Mouse (Mus musculus) intestine, embryonic 14.5 days (tissue): ENCODE measurements around the gene Iqcd. TPM values are rescaled to one million over a fixed set of nuclear protein-coding genes. Genes with fewer than 3 reads are reported as not detected.
A peak's percentile ranks its signal among the peaks of the same experiment; 100 is the strongest.

Experiments
- ATAC-seq: fragments of 200-750 bp; cut with Nextera tagmentation; replicated peaks from 2 replicates; pipeline ENCODE4 v1.8.0; 2017; ENCODE audit warnings: low read depth, moderate number of reproducible peaks, moderate TSS enrichment, moderate library complexity; ENCODE audit not compliant: low FRiP score, low TSS enrichment
- DNase-seq: peaks from one replicate; pipeline ENCODE4 v3.0.0-alpha.2; 2018; ENCODE audit warnings: low spot score
- H3K27ac ChIP-seq: fragments of 300-500 bp; sonication (generic); 2 replicates; pipeline ENCODE4 v1.5.1; 2014; ENCODE audit warnings: low read depth, mild to moderate bottlenecking, control low read depth
- H3K27me3 ChIP-seq: fragments of 300-500 bp; sonication (generic); replicated peaks from 2 replicates; pipeline ENCODE4 v1.6.1; 2014; ENCODE audit warnings: low read length, control low read depth; ENCODE audit not compliant: control insufficient read depth, insufficient read depth
- H3K36me3 ChIP-seq: fragments of 300-500 bp; sonication (generic); 2 replicates; pipeline ENCODE4 v1.6.1; 2014; ENCODE audit warnings: low read length, control low read depth; ENCODE audit not compliant: control insufficient read depth, insufficient read depth
- H3K4me1 ChIP-seq: fragments of 300-500 bp; sonication (generic); replicated peaks from 2 replicates; pipeline ENCODE4 v1.6.1; 2014; ENCODE audit warnings: low read length, control low read depth, mixed read lengths; ENCODE audit not compliant: control insufficient read depth, insufficient read depth
- H3K4me2 ChIP-seq: fragments of 300-500 bp; sonication (generic); 2 replicates; pipeline ENCODE4 v1.6.1; 2014; ENCODE audit warnings: low read length
- H3K4me3 ChIP-seq: fragments of 300-500 bp; sonication (generic); 2 replicates; pipeline ENCODE4 v1.5.1; 2014; ENCODE audit warnings: low read depth, low read length, control low read depth, mixed read lengths
- H3K9ac ChIP-seq: fragments of 300-500 bp; sonication (generic); 2 replicates; pipeline ENCODE4 v1.6.1; 2014; ENCODE audit warnings: mild to moderate bottlenecking, low read length
- H3K9me3 ChIP-seq: fragments of 300-500 bp; sonication (generic); 2 replicates; pipeline ENCODE4 v1.6.1; 2016; ENCODE audit warnings: low read length, control low read depth; ENCODE audit not compliant: control insufficient read depth
- WGBS: fragments of 180-500 bp; shearing (Covaris S2); extraction: QIAGEN DNeasy Blood & Tissue Kit; methylation state at CpG from one replicate; pipeline ENCODE4 v1.1.7; 2014; 5-methylcytosine and 5-hydroxymethylcytosine counted together
- polyA plus RNA-seq: library from polyadenylated mRNA; unstranded; fragments of >200 nt; fragmentation: Nextera tagmentation; extraction: Ambion mirVana; gene quantifications from 2 replicates; pipeline ENCODE4 v1.2.1, GENCODE M21; 2014

Gene Iqcd
- polyA plus RNA-seq, 1 experiment from 2014 or later: 0.24 TPM

DNA sequence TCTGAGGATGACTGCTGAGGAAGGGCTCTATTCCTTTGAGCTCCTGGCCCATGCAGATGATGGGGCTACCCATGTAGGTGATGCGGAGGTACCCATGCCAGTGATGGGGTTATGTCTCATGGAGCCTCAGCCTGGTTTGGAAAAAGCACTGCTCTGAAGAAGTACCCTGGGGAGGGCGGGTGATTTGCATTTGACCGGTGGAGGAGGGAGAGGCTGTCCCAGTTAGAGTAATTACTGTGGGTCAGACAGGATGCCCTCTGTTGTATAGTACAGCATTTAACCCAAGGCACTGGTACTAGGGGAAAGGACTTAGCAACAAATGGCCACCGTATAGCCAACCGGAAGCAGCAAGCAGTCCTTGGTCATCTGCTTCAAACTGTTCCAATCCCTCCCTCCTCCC is 46.0 kb downstream of the Iqcd start:
- 38% methylated on average over 5 of the region's 5 CpGs for WGBS
- ATAC-seq (no peak), DNase-seq (no peak)
- Histone ChIP-seq H3K27ac (no peak overlapping the region), H3K4me2 (no peak overlapping the region), H3K36me3 (no peaks in the 10 kb centered on the region), H3K9ac (no peak overlapping the region), H3K9me3 (0 out of 2 replicates have a peak, but pooled peaks cover 5% of the 10 kb centered on the region), H3K27me3 (no peaks in the 10 kb centered on the region; the same call in 1 of the 2 replicates), H3K4me1 (no peaks in the 10 kb centered on the region), H3K4me3 (no peak overlapping the region)

DNA sequence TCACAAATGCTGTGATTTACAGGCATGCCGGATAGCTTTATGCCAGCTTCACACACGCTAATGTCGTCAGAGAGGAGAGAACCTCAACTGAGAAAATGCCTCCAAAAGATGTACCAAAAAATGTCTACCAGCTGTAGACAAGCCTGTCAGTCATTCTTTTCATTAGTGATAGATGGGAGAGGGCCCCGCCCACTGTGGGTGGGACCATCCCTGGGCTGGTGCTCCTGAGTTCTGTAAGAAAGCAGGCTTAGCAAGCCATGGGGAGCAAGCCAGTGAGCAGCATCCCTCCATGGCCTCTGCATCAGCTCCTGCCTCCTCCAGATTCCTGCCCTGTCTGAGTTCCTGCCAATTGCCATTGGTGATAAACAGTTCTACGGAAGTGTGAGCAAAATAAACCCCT is 46.8 kb downstream of the Iqcd start:
- Histone ChIP-seq H3K4me3 (no peak overlapping the region), H3K27me3 (no peaks in the 10 kb centered on the region; the same call in 1 of the 2 replicates), H3K9me3 (0 out of 2 replicates have a peak, but pooled peaks cover 5% of the 10 kb centered on the region), H3K36me3 (no peaks in the 10 kb centered on the region), H3K27ac (no peak overlapping the region), H3K4me1 (no peaks in the 10 kb centered on the region), H3K4me2 (no peak overlapping the region), H3K9ac (no peak overlapping the region)
- ATAC-seq: no peak
- DNase-seq: no peak
- WGBS: 76% methylated on average over 5 of the region's 5 CpGs

DNA sequence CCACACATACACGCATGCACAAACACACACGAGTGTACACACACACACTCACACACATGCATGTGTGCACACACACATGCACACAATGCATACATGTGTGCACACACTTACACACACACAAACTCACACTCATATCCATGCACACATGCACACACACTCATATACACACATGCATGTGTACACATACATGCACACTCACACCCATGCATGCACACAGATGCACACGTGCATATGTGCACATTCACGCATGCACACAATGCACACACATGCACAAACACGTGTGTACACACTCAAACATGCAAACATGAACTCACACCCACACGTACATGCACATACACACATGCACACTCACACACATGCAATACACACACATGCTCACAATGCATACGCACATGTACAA is 51.3 kb downstream of the Iqcd start:
- H3K4me2 ChIP-seq: no peak overlapping the region
- 89% methylated on average over 7 of the region's 7 CpGs for WGBS
- H3K4me3 ChIP-seq: no peak overlapping the region
- H3K27me3 ChIP-seq: no peaks in the 10 kb centered on the region
- no peak overlapping the region for H3K9ac ChIP-seq
- no peaks in the 10 kb centered on the region for H3K36me3 ChIP-seq
- no peak for ATAC-seq
- H3K9me3 ChIP-seq: no peaks in the 10 kb centered on the region
- no peaks in the 10 kb centered on the region for H3K4me1 ChIP-seq
- H3K27ac ChIP-seq: no peak overlapping the region
- DNase-seq: no peak

DNA sequence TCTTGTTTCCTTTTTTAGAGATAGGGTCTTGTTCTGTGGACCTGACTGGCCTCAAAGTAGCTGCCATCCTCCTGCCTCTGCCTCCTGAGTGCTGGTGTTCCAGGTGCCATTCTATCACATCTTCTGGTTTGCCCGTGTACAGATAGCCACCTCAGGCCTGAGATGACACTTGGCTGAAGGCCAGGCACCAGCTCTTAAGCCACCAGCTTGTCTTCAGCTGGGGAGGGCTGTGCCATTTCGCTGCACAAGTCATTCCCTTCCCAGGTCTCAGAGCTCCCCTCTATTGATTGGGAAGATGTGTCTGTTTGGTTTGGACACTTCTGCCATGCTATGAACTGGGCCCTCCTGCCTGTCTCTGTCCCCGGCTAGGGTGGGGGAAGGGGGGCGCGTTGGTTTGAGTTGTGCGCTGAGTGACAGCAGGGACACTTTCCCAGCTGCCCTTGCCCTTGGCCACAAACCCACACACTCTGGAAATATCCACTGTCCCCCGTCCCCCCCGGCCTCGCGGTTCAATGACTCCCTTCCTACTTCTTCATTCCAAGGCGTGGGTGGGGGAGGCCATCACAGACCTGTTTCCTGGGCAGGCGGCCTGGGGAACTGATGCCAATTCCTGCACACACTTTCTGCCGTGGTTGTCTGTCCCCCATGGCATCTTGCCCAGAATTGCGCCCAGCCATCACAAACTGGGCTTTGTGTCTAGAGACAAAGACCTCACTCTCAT is 54.7 kb downstream of the Iqcd start:
- H3K4me3 ChIP-seq: no peak overlapping the region
- WGBS: 81% methylated on average over 14 of the region's 14 CpGs
- H3K4me1 ChIP-seq: peaks cover 2% of the 10 kb centered on the region; the same call in 1 of the 2 replicates
- no peak overlapping the region for H3K9ac ChIP-seq
- H3K27me3 ChIP-seq: peaks cover 20% of the 10 kb centered on the region
- ATAC-seq (no peak), DNase-seq (no peak)
- no peak overlapping the region for H3K27ac ChIP-seq
- no peaks in the 10 kb centered on the region for H3K9me3 ChIP-seq
- H3K4me2 ChIP-seq: no peak overlapping the region
- no peaks in the 10 kb centered on the region for H3K36me3 ChIP-seq

DNA sequence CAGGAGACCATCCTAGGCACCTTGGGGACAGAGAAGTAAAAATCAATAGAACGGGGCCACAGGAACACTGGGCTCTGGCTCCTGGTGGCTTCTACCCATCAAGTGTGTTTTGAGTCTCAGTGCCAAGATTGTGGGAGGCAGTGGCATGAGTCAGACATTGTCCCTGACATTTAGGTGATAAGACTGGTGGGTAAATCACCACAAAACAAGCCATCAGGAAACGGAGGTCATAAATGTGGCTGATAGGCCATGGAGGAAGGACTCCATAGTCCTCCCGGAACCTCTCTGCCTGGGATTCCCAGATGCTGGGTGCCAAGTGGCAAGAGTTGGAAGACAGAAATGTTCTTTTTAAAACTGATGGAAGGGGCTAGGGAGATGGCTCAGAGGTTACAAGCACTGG is 55.4 kb downstream of the Iqcd start:
- Histone ChIP-seq H3K36me3 (no peaks in the 10 kb centered on the region), H3K27ac (no peak overlapping the region), H3K9ac (no peak overlapping the region), H3K27me3 (peaks cover 27% of the 10 kb centered on the region), H3K4me2 (no peak overlapping the region), H3K4me3 (no peak overlapping the region), H3K9me3 (no peaks in the 10 kb centered on the region), H3K4me1 (peaks cover 9% of the 10 kb centered on the region; the same call in 1 of the 2 replicates)
- DNase-seq: no peak
- WGBS: 70% methylated on average over 3 of the region's 3 CpGs
- no peak for ATAC-seq

DNA sequence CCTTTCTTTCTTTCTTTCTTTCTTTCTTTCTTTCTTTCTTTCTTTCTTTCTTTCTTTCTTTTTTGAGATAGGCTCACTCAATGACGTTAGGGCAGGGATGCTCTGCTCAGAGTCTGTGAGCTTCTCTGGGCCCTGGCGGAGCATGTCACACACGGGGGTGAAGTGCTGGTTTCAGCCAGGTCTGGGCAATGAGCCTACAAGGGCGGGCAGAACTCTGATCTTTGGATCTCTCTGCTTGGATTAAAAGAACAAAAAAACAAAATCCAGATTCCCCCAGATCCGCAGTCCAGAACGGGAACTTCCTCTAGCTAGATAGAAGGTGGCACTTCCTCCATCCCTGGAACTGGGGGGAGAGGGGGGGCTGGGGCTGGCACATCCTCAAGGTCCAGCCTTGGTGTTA is 57.0 kb downstream of the Iqcd start:
- 59% methylated on average over 6 of the region's 6 CpGs for WGBS
- peaks cover 43% of the 10 kb centered on the region for H3K27me3 ChIP-seq
- ATAC-seq: no peak

DNA sequence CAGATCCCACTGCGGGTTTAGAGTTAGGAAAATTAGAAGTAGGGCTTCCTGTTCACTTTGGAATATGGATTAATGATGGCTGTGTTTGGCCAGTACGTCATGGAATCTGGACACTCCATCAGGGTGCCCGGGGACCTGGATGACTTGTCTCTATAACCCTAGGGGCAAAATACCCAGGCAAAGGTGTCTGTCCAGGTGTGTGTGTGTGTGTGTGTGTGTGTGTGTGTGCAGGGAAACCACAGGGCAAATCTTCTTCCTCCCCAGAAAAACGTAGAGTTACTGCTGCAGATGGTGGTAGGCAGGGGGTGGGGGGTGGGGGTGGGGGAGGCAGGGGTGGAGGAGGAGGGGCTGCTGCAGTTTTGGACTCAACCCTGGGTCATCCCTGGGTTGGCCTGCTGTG is 58.5 kb downstream of the Iqcd start:
- no peak overlapping the region for H3K9ac ChIP-seq
- peaks cover 9% of the 10 kb centered on the region; the same call in 1 of the 2 replicates for H3K4me1 ChIP-seq
- H3K9me3 ChIP-seq: no peaks in the 10 kb centered on the region
- H3K4me2 ChIP-seq: no peak overlapping the region
- no peak overlapping the region for H3K4me3 ChIP-seq
- H3K36me3 ChIP-seq: no peaks in the 10 kb centered on the region
- peaks cover 43% of the 10 kb centered on the region for H3K27me3 ChIP-seq
- H3K27ac ChIP-seq: no peak overlapping the region
- no peak for DNase-seq
- ATAC-seq: no peak
- WGBS: 66% methylated on average over 4 of the region's 4 CpGs

More for the DNA sequence above, 57.0 kb downstream of the Iqcd start:
- Histone ChIP-seq H3K9me3 (no peaks in the 10 kb centered on the region), H3K9ac (no peak overlapping the region), H3K4me3 (no peak overlapping the region), H3K4me2 (no peak overlapping the region), H3K36me3 (no peaks in the 10 kb centered on the region), H3K4me1 (peaks cover 9% of the 10 kb centered on the region; the same call in 1 of the 2 replicates), H3K27ac (no peak overlapping the region)
- no peak for DNase-seq

DNA sequence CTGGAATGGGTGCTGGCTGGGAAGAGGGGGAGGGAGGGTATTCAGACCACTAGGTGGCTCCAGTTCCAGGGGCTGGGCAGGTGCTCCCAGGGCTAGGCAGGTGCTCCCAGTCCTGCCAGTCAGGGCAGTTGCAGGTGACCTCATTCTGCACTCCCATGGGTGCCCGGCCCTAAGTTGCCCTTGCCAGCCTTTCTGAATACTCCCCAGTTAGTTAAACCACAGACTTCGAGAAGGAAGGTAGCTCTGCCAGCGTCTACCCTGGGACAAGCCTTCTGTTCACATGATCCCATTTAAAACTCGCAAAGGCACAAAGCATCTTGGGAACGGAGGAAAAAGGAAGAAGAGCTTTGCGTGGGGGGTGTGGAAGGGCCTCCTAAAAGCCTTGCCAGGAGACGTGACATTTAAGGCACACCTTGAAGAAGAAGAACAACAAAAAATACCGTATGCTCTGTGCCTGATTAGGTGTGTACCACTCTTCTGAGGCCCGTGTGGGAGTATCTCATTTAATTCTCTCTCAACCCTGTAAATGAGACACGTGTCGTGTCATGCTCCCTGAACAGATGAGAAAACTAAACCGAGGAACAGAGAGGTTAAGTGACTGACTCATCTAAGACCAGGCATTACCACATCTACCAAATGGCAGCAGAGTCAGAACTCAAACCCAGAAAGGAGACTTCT is 59.1 kb downstream of the Iqcd start:
- no peaks in the 10 kb centered on the region for H3K9me3 ChIP-seq
- no peak overlapping the region for H3K27ac ChIP-seq
- peaks cover 9% of the 10 kb centered on the region; the same call in 1 of the 2 replicates for H3K4me1 ChIP-seq
- H3K4me2 ChIP-seq: peak overlapping the region; percentile 48
- H3K4me3 ChIP-seq: no peak overlapping the region
- ATAC-seq (no peak), DNase-seq (no peak)
- WGBS: 36% methylated on average over 12 of the region's 12 CpGs
- no peaks in the 10 kb centered on the region for H3K36me3 ChIP-seq
- H3K27me3 ChIP-seq: peaks cover 43% of the 10 kb centered on the region
- no peak overlapping the region for H3K9ac ChIP-seq
